Mouse (Mus musculus) forebrain, embryonic 14.5 days (tissue): Measurements from ENCODE around the gene Cyp19a1. TPM values are rescaled to one million over a fixed set of nuclear protein-coding genes. Genes with fewer than 3 reads are reported as not detected.

ENCODE experiments used
- ATAC-seq: fragments of 200-750 bp; cut with Nextera tagmentation; 2 replicates; pipeline ENCODE4 v1.8.0; 2017; ENCODE audit warnings: mild to moderate bottlenecking, moderate library complexity
- DNase-seq: peaks from one replicate; pipeline ENCODE4 v3.0.0-alpha.2; 2015; ENCODE audit warnings: low spot score
- H3K27ac ChIP-seq: fragments of 300-500 bp; sonication (generic); 2 replicates; pipeline ENCODE4 v1.5.1; 2014; ENCODE audit warnings: low read depth, mild to moderate bottlenecking, control low read depth, low read length, moderate library complexity
- H3K27me3 ChIP-seq: fragments of 300-500 bp; sonication (generic); replicated peaks from 2 replicates; pipeline ENCODE4 v1.6.1; 2014; ENCODE audit warnings: low read length, control low read depth, mixed read lengths; ENCODE audit not compliant: control insufficient read depth, insufficient read depth
- H3K36me3 ChIP-seq: fragments of 300-500 bp; sonication (generic); 2 replicates; pipeline ENCODE4 v1.6.1; 2014; ENCODE audit warnings: low read length, control low read depth; ENCODE audit not compliant: control insufficient read depth, insufficient read depth
- H3K4me1 ChIP-seq: fragments of 300-500 bp; sonication (generic); 2 replicates; pipeline ENCODE4 v1.6.1; 2014; ENCODE audit warnings: antibody characterized with exemption, low read length, control low read depth; ENCODE audit not compliant: control insufficient read depth, insufficient read depth
- H3K4me2 ChIP-seq: fragments of 300-500 bp; sonication (generic); 2 replicates; pipeline ENCODE4 v1.6.1; 2014; ENCODE audit warnings: mild to moderate bottlenecking, control low read depth, low read length
- H3K4me3 ChIP-seq: fragments of 300-500 bp; sonication (generic); 2 replicates; pipeline ENCODE4 v1.5.1; 2014; ENCODE audit warnings: low read depth, low read length, control low read depth
- H3K9ac ChIP-seq: fragments of 300-500 bp; sonication (generic); 2 replicates; pipeline ENCODE4 v1.6.1; 2014; ENCODE audit warnings: mild to moderate bottlenecking, low read length, control low read depth, moderate library complexity
- H3K9me3 ChIP-seq: fragments of 300-500 bp; sonication (generic); replicated peaks from 2 replicates; pipeline ENCODE4 v1.6.1; 2016; ENCODE audit warnings: low read length, control low read depth, mixed read lengths; ENCODE audit not compliant: control insufficient read depth
- WGBS: fragments of 180-500 bp; shearing (Covaris S2); extraction: QIAGEN DNeasy Blood & Tissue Kit; methylation state at CpG from one replicate; pipeline ENCODE4 v1.1.7; 2014; 5-methylcytosine and 5-hydroxymethylcytosine counted together
- polyA plus RNA-seq: library from polyadenylated mRNA; unstranded; fragments of >200 nt; fragmentation: Nextera tagmentation; extraction: Ambion mirVana; gene quantifications from 2 replicates; pipeline ENCODE4 v1.2.1, GENCODE M21; 2014

Gene Cyp19a1
- polyA plus RNA-seq, 1 experiment from 2014 or later: 0.19 TPM

- WGBS: 89% methylated on average over 12 of the region's 12 CpGs
- Histone ChIP-seq H3K27me3 (no peaks in the 10 kb centered on the region), H3K4me1 (no peaks in the 10 kb centered on the region), H3K9me3 (no peaks in the 10 kb centered on the region), H3K4me2 (no peak overlapping the region), H3K27ac (no peak overlapping the region), H3K4me3 (no peak overlapping the region), H3K9ac (no peak overlapping the region), H3K36me3 (no peaks in the 10 kb centered on the region)
- DNase-seq (no peak), ATAC-seq (no peak)
Observed at GRCm38 (mm10) chr9:54279046-54279589, 11.2 kb upstream of the Cyp19a1 start.

GRCm38 (mm10) chr9:54275283-54275682 is 7.4 kb upstream of the Cyp19a1 start:
- no peaks in the 10 kb centered on the region for H3K27me3 ChIP-seq
- H3K9ac ChIP-seq: no peak overlapping the region
- 96% methylated on average over 4 of the region's 4 CpGs for WGBS
- DNase-seq (no peak), ATAC-seq (no peak)
- H3K4me2 ChIP-seq: no peak overlapping the region
- no peaks in the 10 kb centered on the region for H3K36me3 ChIP-seq
- H3K4me1 ChIP-seq: no peaks in the 10 kb centered on the region
- no peak overlapping the region for H3K27ac ChIP-seq
- H3K9me3 ChIP-seq: no peaks in the 10 kb centered on the region
- H3K4me3 ChIP-seq: no peak overlapping the region

- Histone ChIP-seq H3K9ac (no peak overlapping the region), H3K4me1 (no peaks in the 10 kb centered on the region), H3K27me3 (no peaks in the 10 kb centered on the region), H3K9me3 (no peaks in the 10 kb centered on the region), H3K27ac (no peak overlapping the region), H3K4me2 (no peak overlapping the region), H3K36me3 (no peaks in the 10 kb centered on the region), H3K4me3 (no peak overlapping the region)
- 52% methylated on average over 5 of the region's 5 CpGs for WGBS
- no peak for ATAC-seq
- no peak for DNase-seq
Observed at GRCm38 (mm10) chr9:54270889-54271288, 3.0 kb upstream of the Cyp19a1 start.

GRCm38 (mm10) chr9:54269987-54270386 is 2.1 kb upstream of the Cyp19a1 start:
- Histone ChIP-seq H3K4me3 (no peak overlapping the region), H3K9ac (no peak overlapping the region), H3K4me1 (no peaks in the 10 kb centered on the region), H3K27ac (no peak overlapping the region), H3K4me2 (no peak overlapping the region), H3K36me3 (no peaks in the 10 kb centered on the region), H3K27me3 (no peaks in the 10 kb centered on the region), H3K9me3 (no peaks in the 10 kb centered on the region)
- ATAC-seq (no peak), DNase-seq (no peak)
- 82% methylated on average over 6 of the region's 6 CpGs for WGBS

- H3K9me3 ChIP-seq: no peaks in the 10 kb centered on the region
- WGBS: 87% methylated on average over 4 of the region's 4 CpGs
- DNase-seq: no peak
- no peaks in the 10 kb centered on the region for H3K36me3 ChIP-seq
- no peak overlapping the region for H3K9ac ChIP-seq
- H3K4me3 ChIP-seq: no peak overlapping the region
- no peaks in the 10 kb centered on the region for H3K4me1 ChIP-seq
- H3K4me2 ChIP-seq: no peak overlapping the region
- H3K27me3 ChIP-seq: no peaks in the 10 kb centered on the region
- ATAC-seq: no peak
- no peak overlapping the region for H3K27ac ChIP-seq
Observed at GRCm38 (mm10) chr9:54264754-54265153, 3.2 kb downstream of the Cyp19a1 start.

- Histone ChIP-seq H3K9me3 (no peaks in the 10 kb centered on the region), H3K4me3 (no peak overlapping the region), H3K27ac (peak overlapping the region; percentile 78), H3K27me3 (no peaks in the 10 kb centered on the region), H3K9ac (no peak overlapping the region), H3K4me2 (no peak overlapping the region), H3K36me3 (no peaks in the 10 kb centered on the region), H3K4me1 (peaks cover 5% of the 10 kb centered on the region; the same call in 1 of the 2 replicates)
- WGBS: 45% methylated on average over 3 of the region's 3 CpGs
- peak; percentile 85 for DNase-seq
- peak; percentile 73 for ATAC-seq
Observed at GRCm38 (mm10) chr9:54244869-54245665, 22.8 kb downstream of the Cyp19a1 start.

- H3K36me3 ChIP-seq: no peaks in the 10 kb centered on the region
- H3K27me3 ChIP-seq: no peaks in the 10 kb centered on the region
- WGBS: 49% methylated on average over 6 of the region's 6 CpGs
- H3K4me3 ChIP-seq: no peak overlapping the region
- no peak for ATAC-seq
- H3K9me3 ChIP-seq: no peaks in the 10 kb centered on the region
- H3K4me2 ChIP-seq: no peak overlapping the region
- H3K27ac ChIP-seq: no peak overlapping the region
- peak; percentile 40 for DNase-seq
- H3K9ac ChIP-seq: no peak overlapping the region
- no peaks in the 10 kb centered on the region for H3K4me1 ChIP-seq
Observed at GRCm38 (mm10) chr9:54227580-54227979, 40.3 kb downstream of the Cyp19a1 start.

GRCm38 (mm10) chr9:54216511-54216910 is 51.4 kb downstream of the Cyp19a1 start:
- WGBS: 72% methylated on average over 5 of the region's 5 CpGs
- no peak overlapping the region for H3K4me2 ChIP-seq
- no peaks in the 10 kb centered on the region for H3K27me3 ChIP-seq
- H3K9ac ChIP-seq: no peak overlapping the region
- no peak overlapping the region for H3K4me3 ChIP-seq
- H3K27ac ChIP-seq: no peak overlapping the region
- no peaks in the 10 kb centered on the region for H3K9me3 ChIP-seq
- ATAC-seq: no peak
- H3K36me3 ChIP-seq: no peaks in the 10 kb centered on the region
- DNase-seq: no peak
- H3K4me1 ChIP-seq: no peaks in the 10 kb centered on the region

- DNase-seq (no peak), ATAC-seq (no peak)
- H3K9ac ChIP-seq: no peak overlapping the region
- H3K36me3 ChIP-seq: no peaks in the 10 kb centered on the region
- H3K4me1 ChIP-seq: no peaks in the 10 kb centered on the region
- H3K4me2 ChIP-seq: no peak overlapping the region
- no peak overlapping the region for H3K4me3 ChIP-seq
- no peak overlapping the region for H3K27ac ChIP-seq
- H3K9me3 ChIP-seq: no peaks in the 10 kb centered on the region
- 91% methylated on average over 9 of the region's 9 CpGs for WGBS
- no peaks in the 10 kb centered on the region for H3K27me3 ChIP-seq
Observed at GRCm38 (mm10) chr9:54214881-54215280, 53.0 kb downstream of the Cyp19a1 start.
